Mouse (Mus musculus) MEL (cell line): Measurements from ENCODE around the gene Anapc4. TPM values are rescaled to one million over a fixed set of nuclear protein-coding genes. Genes with fewer than 3 reads are reported as not detected.

Experiments
- DNase-seq: peaks from one replicate; pipeline ENCODE4 v3.0.0; 2011; ENCODE audit warnings: low read depth, low spot score
- H3K27ac ChIP-seq: 2 replicates; pipeline ENCODE4 v1.5.1; 2012; ENCODE audit warnings: low read depth, mild to moderate bottlenecking, control low read depth, low read length, moderate library complexity; ENCODE audit not compliant: control insufficient read depth
- H3K27me3 ChIP-seq, 2 experiments: fragments of 150-350 bp in 1 of 2; sonication (generic) in 1 of 2; 2 replicates each; pipeline ENCODE4 v1.6.1; 2012; ENCODE audit warnings: low read length in 2 of 2, mild to moderate bottlenecking in 2 of 2, improper control_type of control experiment in 1 of 2, moderate library complexity in 1 of 2; ENCODE audit not compliant: insufficient read depth in 2 of 2, control insufficient read depth in 1 of 2
- H3K36me3 ChIP-seq, 2 experiments: 2 replicates each; pipeline ENCODE4 v1.6.1; 2012 to 2014; ENCODE audit warnings: low read length in 2 of 2, improper control_type of control experiment in 1 of 2, inconsistent platforms in 1 of 2, mild to moderate bottlenecking in 1 of 2; ENCODE audit not compliant: insufficient read depth in 2 of 2, control insufficient read depth in 1 of 2
- H3K4me1 ChIP-seq, 2 experiments: fragments of 150-350 bp in 1 of 2; sonication (generic) in 1 of 2; 2 replicates each; pipeline ENCODE4 v1.6.1; 2012; ENCODE audit warnings: low read length in 2 of 2, improper control_type of control experiment in 1 of 2, mild to moderate bottlenecking in 1 of 2; ENCODE audit not compliant: insufficient read depth in 2 of 2, control insufficient read depth in 1 of 2
- H3K4me3 ChIP-seq, 2 experiments: fragments of 150-350 bp in 1 of 2; sonication (generic) in 1 of 2; 2 replicates each; pipeline ENCODE4 v1.5.1; 2012; ENCODE audit warnings: low read depth in 2 of 2, low read length in 2 of 2, mild to moderate bottlenecking in 2 of 2, moderate library complexity in 2 of 2, control low read depth in 1 of 2, improper control_type of control experiment in 1 of 2; ENCODE audit not compliant: control insufficient read depth in 1 of 2, insufficient read depth in 1 of 2
- H3K79me2 ChIP-seq: 2 replicates; pipeline ENCODE4 v1.6.1; 2012; ENCODE audit warnings: mild to moderate bottlenecking, low read length, moderate library complexity; ENCODE audit not compliant: control insufficient read depth, poor library complexity, insufficient read depth
- H3K9ac ChIP-seq: 2 replicates; pipeline ENCODE4 v1.6.1; 2012; ENCODE audit warnings: low read depth, mild to moderate bottlenecking, control low read depth, low read length, moderate library complexity; ENCODE audit not compliant: control insufficient read depth, poor library complexity, severe bottlenecking
- H3K9me3 ChIP-seq: fragments of 150-350 bp; sonication (generic); replicated peaks from 2 replicates; pipeline ENCODE4 v1.6.1; 2012; ENCODE audit warnings: mild to moderate bottlenecking, low read length, improper control_type of control experiment, moderate library complexity; ENCODE audit not compliant: insufficient read depth
- CHD2 ChIP-seq: IDR thresholded peaks from 2 replicates; pipeline ENCODE4 v1.6.1; 2011; ENCODE audit warnings: low read length, improper control_type of control experiment
- ELF1 ChIP-seq: IDR thresholded peaks from 2 replicates; pipeline ENCODE4 v1.6.1; 2014; ENCODE audit warnings: low read depth, mild to moderate bottlenecking, inconsistent platforms, low read length, improper control_type of control experiment, moderate library complexity
- ETS1 ChIP-seq: IDR thresholded peaks from 2 replicates; pipeline ENCODE4 v1.6.1; 2012; ENCODE audit warnings: low read depth, mild to moderate bottlenecking, inconsistent platforms, low read length, improper control_type of control experiment, moderate library complexity
- KAT2A ChIP-seq: conservative IDR thresholded peaks from 2 replicates; pipeline ENCODE4 v1.6.1; 2012; ENCODE audit warnings: low read depth, low read length, improper control_type of control experiment, inconsistent platforms
- MAX ChIP-seq: IDR thresholded peaks from 2 replicates; pipeline ENCODE4 v1.6.1; 2011; ENCODE audit warnings: low read length, improper control_type of control experiment
- MYB ChIP-seq: IDR thresholded peaks from 2 replicates; pipeline ENCODE4 v1.6.1; 2011; ENCODE audit warnings: mild to moderate bottlenecking, low read depth, low read length, improper control_type of control experiment
- POLR2AphosphoS2 ChIP-seq: IDR thresholded peaks from 2 replicates; pipeline ENCODE4 v1.6.1; 2011; ENCODE audit warnings: low read length, improper control_type of control experiment
- RAD21 ChIP-seq: IDR thresholded peaks from 2 replicates; pipeline ENCODE4 v1.6.1; 2011; ENCODE audit warnings: mild to moderate bottlenecking, low read depth, low read length, improper control_type of control experiment
- RCOR1 ChIP-seq: IDR thresholded peaks from 2 replicates; pipeline ENCODE4 v1.6.1; 2012; ENCODE audit warnings: low read depth, mild to moderate bottlenecking, inconsistent platforms, low read length, improper control_type of control experiment
- SIN3A ChIP-seq: IDR thresholded peaks from 2 replicates; pipeline ENCODE4 v1.6.1; 2012; ENCODE audit warnings: low read length, improper control_type of control experiment, inconsistent platforms
- TAL1 ChIP-seq: IDR thresholded peaks from 2 replicates; pipeline ENCODE4 v1.6.1; 2012; ENCODE audit warnings: mild to moderate bottlenecking, inconsistent platforms, low read length, moderate library complexity, mixed read lengths
- USF2 ChIP-seq, 2 experiments: IDR thresholded peaks; 2 replicates each; pipeline ENCODE4 v1.6.1; 2011 to 2012; ENCODE audit warnings: improper control_type of control experiment in 2 of 2, low read length in 2 of 2, borderline replicate concordance in 1 of 2, inconsistent platforms in 1 of 2, low read depth in 1 of 2, mild to moderate bottlenecking in 1 of 2; ENCODE audit not compliant: insufficient read depth in 1 of 2
- ZC3H11A ChIP-seq: IDR thresholded peaks from 2 replicates; pipeline ENCODE4 v1.6.1; 2012; ENCODE audit warnings: low read depth, mild to moderate bottlenecking, inconsistent platforms, low read length, improper control_type of control experiment
- ZNF384 ChIP-seq: IDR thresholded peaks from 2 replicates; pipeline ENCODE4 v1.6.1; 2012; ENCODE audit warnings: low read depth, mild to moderate bottlenecking, inconsistent platforms, low read length, improper control_type of control experiment
- polyA plus RNA-seq, 2 experiments: library from polyadenylated mRNA; stranded (reverse) in 1 of 2; unstranded in 1 of 2; fragments of >175 nt in 1 of 2; fragments of >200 nt in 1 of 2; gene quantifications; 2 replicates each; pipeline versions ENCODE4 v1.2.1 to v1.2.4; 2012; ENCODE audit warnings: low replicate concordance in 2 of 2, low read depth in 1 of 2; ENCODE audit not compliant: insufficient read length in 2 of 2, insufficient read depth in 1 of 2, missing spikeins in 1 of 2
- total RNA-seq: library from RNA; depleted of rRNA; stranded (reverse); fragments of 300-350 nt; gene quantifications from 2 replicates; pipeline ENCODE4 v1.2.3, GENCODE M21; 2012; rRNA removed

Gene Anapc4
- total and polyA plus RNA-seq, 3 experiments: 56.4 to 159 (median 56.6) TPM

- no peak for DNase-seq
- TF ChIP-seq ETS1: no peak
- TF ChIP-seq SIN3A: no peak
- no peak for TF ChIP-seq POLR2AphosphoS2
- no peak for TF ChIP-seq RAD21
- TF ChIP-seq RCOR1: no peak
- no peak for TF ChIP-seq TAL1
- no peak for TF ChIP-seq USF2 (IDR thresholded peaks at IDR 0.05; ENCODE audit: borderline replicate concordance in 1 of 2, insufficient read depth in 1 of 2, low read depth in 1 of 2, low read length in 2 of 2)
- TF ChIP-seq MYB: no peak
- TF ChIP-seq CHD2: no peak
- no peak for TF ChIP-seq MAX
- TF ChIP-seq ZC3H11A: no peak
- TF ChIP-seq KAT2A: no peak
- TF ChIP-seq ELF1: no peak
- TF ChIP-seq ZNF384: no peak
- no peak overlapping the region for H3K27ac ChIP-seq
Measured at GRCm38 (mm10) chr5:52916186-52916585, 82.4 kb downstream of the Anapc4 start.

More at GRCm38 (mm10) chr5:52916186-52916585, 82.4 kb downstream of the Anapc4 start:
- Histone ChIP-seq H3K36me3 (peaks cover 0 to 4% of the 10 kb centered on the region in 2 experiments; a peak in 1 of 4 replicates), H3K9ac (no peak overlapping the region), H3K27me3 (no peaks in the 10 kb centered on the region), H3K79me2 (no peaks in the 10 kb centered on the region), H3K4me3 (no peak overlapping the region), H3K4me1 (peaks cover 0 to 4% of the 10 kb centered on the region in 2 experiments; a peak in 1 of 4 replicates), H3K9me3 (no peaks in the 10 kb centered on the region)

Other genes starting within 250 kb of the Anapc4 start
- gene Sepsecs, start 164.3 kb upstream of the Anapc4 start, total RNA-seq: 11.3 and 12.2 TPM in 2 replicates
- 10 to 100 TPM in 1 of 2 experiments, not detected in 1; 11.8 TPM for gene Sepsecs, start 164.3 kb upstream of the Anapc4 start, polyA plus RNA-seq
- 10.4 and 11.3 TPM in 2 replicates for gene Pi4k2b, start 92.4 kb upstream of the Anapc4 start, total RNA-seq
- 10 to 100 TPM in 1 of 2 experiments, not detected in 1; 11.0 TPM for gene Pi4k2b, start 92.4 kb upstream of the Anapc4 start, polyA plus RNA-seq
- 0.65 and 1.0 TPM in 2 replicates for gene Zcchc4, start 58.6 kb upstream of the Anapc4 start, total RNA-seq
- under 1 TPM in 1 of 2 experiments, not detected in 1; 0.67 TPM for gene Zcchc4, start 58.6 kb upstream of the Anapc4 start, polyA plus RNA-seq
- gene Slc34a2, start 204.1 kb downstream of the Anapc4 start, total RNA-seq: not detected in 2 replicates
- gene Slc34a2, start 204.1 kb downstream of the Anapc4 start, polyA plus RNA-seq: not detected